Mouse (Mus musculus) stomach, embryonic 15.5 days (tissue): Measurements from ENCODE around the gene Gm11096. TPM values are rescaled to one million over a fixed set of nuclear protein-coding genes. Genes with fewer than 3 reads are reported as not detected.

ENCODE experiments used
- ATAC-seq: fragments of 200-750 bp; cut with Nextera tagmentation; 2 replicates; pipeline ENCODE4 v1.8.0; 2017; ENCODE audit warnings: low read depth, moderate number of reproducible peaks, moderate TSS enrichment; ENCODE audit not compliant: insufficient read depth, low FRiP score
- H3K27ac ChIP-seq: fragments of 300-500 bp; sonication (generic); 2 replicates; pipeline ENCODE4 v1.5.1; 2015; ENCODE audit warnings: mild to moderate bottlenecking, inconsistent platforms
- H3K27me3 ChIP-seq: fragments of 300-500 bp; sonication (generic); replicated peaks from 2 replicates; pipeline ENCODE4 v1.6.1; 2015; ENCODE audit warnings: inconsistent platforms
- H3K36me3 ChIP-seq: fragments of 300-500 bp; sonication (generic); 2 replicates; pipeline ENCODE4 v1.6.1; 2015; ENCODE audit warnings: inconsistent platforms
- H3K4me1 ChIP-seq: fragments of 300-500 bp; sonication (generic); 2 replicates; pipeline ENCODE4 v1.6.1; 2015; ENCODE audit warnings: inconsistent platforms
- H3K4me2 ChIP-seq: fragments of 300-500 bp; sonication (generic); 2 replicates; pipeline ENCODE4 v1.6.1; 2015; ENCODE audit warnings: mild to moderate bottlenecking, inconsistent platforms
- H3K4me3 ChIP-seq: fragments of 300-500 bp; sonication (generic); replicated peaks from 2 replicates; pipeline ENCODE4 v1.5.1; 2015; ENCODE audit warnings: inconsistent platforms
- H3K9ac ChIP-seq: fragments of 300-500 bp; sonication (generic); 2 replicates; pipeline ENCODE4 v1.6.1; 2015; ENCODE audit warnings: inconsistent platforms
- H3K9me3 ChIP-seq: fragments of 300-500 bp; sonication (generic); 2 replicates; pipeline ENCODE4 v1.6.1; 2016; ENCODE audit warnings: inconsistent platforms
- WGBS: fragments of 180-500 bp; shearing (Covaris S2); methylation state at CpG from one replicate; pipeline ENCODE4 v1.1.7; 2015; 5-methylcytosine and 5-hydroxymethylcytosine counted together
- polyA plus RNA-seq: library from polyadenylated mRNA; unstranded; fragments of >200 nt; fragmentation: Nextera tagmentation; extraction: Ambion mirVana; gene quantifications from 2 replicates; pipeline ENCODE4 v1.2.1, GENCODE M21; 2015

Gene Gm11096
- polyA plus RNA-seq, 1 experiment from 2014 or later, result not detected

DNA sequence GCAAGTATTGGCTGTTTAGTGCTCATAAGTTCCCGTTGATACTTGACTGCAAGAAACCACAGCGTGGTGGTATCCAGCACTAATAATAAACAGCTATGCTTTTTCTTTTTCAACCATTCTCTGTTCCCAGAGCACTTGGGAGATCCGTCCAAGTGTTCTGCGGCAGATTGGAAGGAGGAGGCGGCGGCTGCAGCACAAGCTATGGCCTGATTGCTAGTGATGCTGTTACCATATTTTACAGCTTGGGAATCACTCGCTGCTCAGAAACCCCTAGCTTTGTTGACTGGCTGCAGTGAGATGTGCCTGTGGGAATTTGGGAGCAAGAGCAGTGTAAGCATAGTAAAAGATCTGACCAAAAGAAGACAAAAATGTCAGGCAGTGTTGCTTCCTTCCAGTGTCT, 14.3 kb upstream of the Gm11096 start:
- ATAC-seq, result no peak
- Histone ChIP-seq H3K4me1 (no peaks in the 10 kb centered on the region), H3K27me3 (no peaks in the 10 kb centered on the region), H3K9ac (no peak overlapping the region), H3K9me3 (no peaks in the 10 kb centered on the region), H3K36me3 (no peaks in the 10 kb centered on the region), H3K4me2 (no peak overlapping the region), H3K4me3 (no peak overlapping the region), H3K27ac (no peak overlapping the region)
- WGBS, result 91% methylated on average over 7 of the region's 7 CpGs

DNA sequence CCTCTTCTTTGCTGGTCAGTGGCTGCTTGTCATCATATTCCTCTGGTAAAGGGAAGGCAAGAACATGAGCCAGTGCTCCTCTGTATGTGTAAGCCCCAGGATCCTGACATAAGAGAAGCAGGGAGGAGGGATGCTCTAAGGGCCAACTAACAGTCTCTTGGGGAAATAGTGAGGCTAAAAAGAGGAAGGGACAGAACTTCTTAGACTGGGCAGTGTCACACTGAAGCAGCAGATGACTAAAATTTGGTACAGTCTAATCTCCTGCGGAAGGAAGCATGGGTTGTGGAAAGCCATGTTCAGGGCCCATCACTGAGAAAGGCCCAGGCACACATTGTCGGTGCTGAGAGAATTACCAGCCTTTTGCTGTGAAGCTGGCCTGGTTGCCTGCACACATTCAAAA, 8.8 kb upstream of the Gm11096 start:
- WGBS, result 74% methylated on average over 2 of the region's 2 CpGs
- H3K4me3 ChIP-seq, result no peak overlapping the region
- H3K4me2 ChIP-seq, result no peak overlapping the region
- H3K9ac ChIP-seq, result no peak overlapping the region
- no peaks in the 10 kb centered on the region for H3K4me1 ChIP-seq
- no peaks in the 10 kb centered on the region for H3K36me3 ChIP-seq
- no peak for ATAC-seq
- no peaks in the 10 kb centered on the region for H3K27me3 ChIP-seq
- no peak overlapping the region for H3K27ac ChIP-seq
- no peaks in the 10 kb centered on the region for H3K9me3 ChIP-seq

- Histone ChIP-seq H3K9me3 (no peaks in the 10 kb centered on the region), H3K4me1 (no peaks in the 10 kb centered on the region), H3K27me3 (no peaks in the 10 kb centered on the region), H3K9ac (no peak overlapping the region), H3K36me3 (no peaks in the 10 kb centered on the region), H3K27ac (no peak overlapping the region), H3K4me3 (no peak overlapping the region), H3K4me2 (no peak overlapping the region)
- WGBS, result 36% methylated on average over 5 of the region's 5 CpGs
- no peak for ATAC-seq
Observed at GRCm38 (mm10) chr17:81433148-81433547, 8.4 kb upstream of the Gm11096 start.

GRCm38 (mm10) chr17:81455269-81455668, 13.7 kb downstream of the Gm11096 start:
- 78% methylated on average over 3 of the region's 3 CpGs for WGBS

GRCm38 (mm10) chr17:81455977-81456376, 14.4 kb downstream of the Gm11096 start:
- ATAC-seq, result no peak
- Histone ChIP-seq H3K27me3 (no peaks in the 10 kb centered on the region), H3K36me3 (no peaks in the 10 kb centered on the region), H3K9ac (no peak overlapping the region), H3K4me2 (no peak overlapping the region), H3K4me1 (no peaks in the 10 kb centered on the region), H3K9me3 (no peaks in the 10 kb centered on the region), H3K4me3 (no peak overlapping the region), H3K27ac (no peak overlapping the region)
- 71% methylated on average over 7 of the region's 7 CpGs for WGBS

More at GRCm38 (mm10) chr17:81455269-81455668, 13.7 kb downstream of the Gm11096 start:
- no peak overlapping the region for H3K4me2 ChIP-seq
- H3K4me3 ChIP-seq, result no peak overlapping the region
- no peak overlapping the region for H3K27ac ChIP-seq
- H3K4me1 ChIP-seq, result no peaks in the 10 kb centered on the region
- no peak overlapping the region for H3K9ac ChIP-seq
- no peak for ATAC-seq
- H3K27me3 ChIP-seq, result no peaks in the 10 kb centered on the region
- H3K36me3 ChIP-seq, result no peaks in the 10 kb centered on the region
- no peaks in the 10 kb centered on the region for H3K9me3 ChIP-seq

GRCm38 (mm10) chr17:81459379-81459778, 17.8 kb downstream of the Gm11096 start:
- Histone ChIP-seq H3K27me3 (no peaks in the 10 kb centered on the region), H3K36me3 (no peaks in the 10 kb centered on the region), H3K9ac (no peak overlapping the region), H3K4me3 (no peak overlapping the region), H3K4me2 (no peak overlapping the region), H3K27ac (no peak overlapping the region), H3K9me3 (no peaks in the 10 kb centered on the region), H3K4me1 (no peaks in the 10 kb centered on the region)
- 81% methylated on average over 3 of the region's 3 CpGs for WGBS
- no peak for ATAC-seq

- 43% methylated on average over 5 of the region's 5 CpGs for WGBS
- Histone ChIP-seq H3K9ac (no peak overlapping the region), H3K4me3 (no peak overlapping the region), H3K36me3 (no peaks in the 10 kb centered on the region), H3K4me2 (no peak overlapping the region), H3K27ac (peak overlapping the region; percentile 38; the same call in 1 of the 2 replicates), H3K4me1 (peaks cover 9% of the 10 kb centered on the region; the same call in 1 of the 2 replicates), H3K27me3 (no peaks in the 10 kb centered on the region), H3K9me3 (no peaks in the 10 kb centered on the region)
- ATAC-seq, result peak; percentile 56; the same call in 1 of the 2 replicates
Observed at GRCm38 (mm10) chr17:81468941-81469340, 27.4 kb downstream of the Gm11096 start.

- Histone ChIP-seq H3K9me3 (no peaks in the 10 kb centered on the region), H3K4me2 (no peak overlapping the region), H3K4me1 (peaks cover 9% of the 10 kb centered on the region; the same call in 1 of the 2 replicates), H3K27me3 (no peaks in the 10 kb centered on the region), H3K9ac (no peak overlapping the region), H3K4me3 (no peak overlapping the region), H3K36me3 (no peaks in the 10 kb centered on the region), H3K27ac (no peak overlapping the region)
- WGBS, result 76% methylated on average over 3 of the region's 3 CpGs
- ATAC-seq, result no peak
Observed at GRCm38 (mm10) chr17:81473363-81473762, 31.8 kb downstream of the Gm11096 start.

DNA sequence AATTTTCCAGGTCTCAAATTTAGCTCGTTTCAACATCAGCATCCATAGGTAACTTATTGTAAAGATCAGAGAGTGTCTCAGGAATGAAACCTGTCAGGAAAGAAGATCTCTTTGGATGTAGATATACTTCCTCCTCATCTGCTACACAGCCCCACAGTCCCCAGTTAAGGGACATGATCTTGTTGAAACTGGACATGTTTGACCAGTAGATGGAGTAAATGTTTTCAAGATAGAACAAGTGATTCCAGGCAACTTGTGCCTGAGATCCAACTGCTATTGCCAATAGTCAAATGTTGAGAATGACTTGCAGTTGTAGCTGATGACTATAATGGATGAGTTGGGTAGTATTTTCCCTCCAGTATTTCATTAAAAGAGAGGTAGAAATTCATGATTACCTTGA, 35.9 kb downstream of the Gm11096 start:
- Histone ChIP-seq H3K4me2 (no peak overlapping the region), H3K9me3 (no peaks in the 10 kb centered on the region), H3K27ac (no peak overlapping the region), H3K36me3 (no peaks in the 10 kb centered on the region), H3K27me3 (no peaks in the 10 kb centered on the region), H3K9ac (no peak overlapping the region), H3K4me3 (no peak overlapping the region), H3K4me1 (0 out of 2 replicates have a peak, but pooled peaks cover 5% of the 10 kb centered on the region)
- 73% methylated on average over 1 of the region's 1 CpGs for WGBS
- ATAC-seq, result no peak

DNA sequence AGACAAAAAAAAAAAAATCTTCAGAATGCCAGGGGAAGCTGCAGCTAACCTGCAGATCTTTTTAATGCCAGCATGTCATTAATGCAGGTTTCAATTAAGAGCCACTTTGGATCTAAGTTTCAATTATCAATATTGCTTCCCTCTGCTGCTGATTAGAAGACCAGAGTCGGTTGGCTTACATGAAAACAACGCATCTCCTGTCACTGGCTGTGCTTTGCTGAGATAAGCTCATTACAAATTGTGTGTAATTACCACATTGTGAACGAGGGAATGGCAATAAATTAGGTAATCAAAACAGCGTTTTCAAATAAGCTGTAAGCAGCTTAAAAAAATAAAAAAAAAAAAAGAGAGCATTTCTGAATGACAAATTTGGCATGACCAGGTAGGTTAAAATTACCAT, 38.2 kb downstream of the Gm11096 start:
- H3K36me3 ChIP-seq, result no peaks in the 10 kb centered on the region
- 61% methylated on average over 4 of the region's 4 CpGs for WGBS
- no peak for ATAC-seq
- H3K9me3 ChIP-seq, result no peaks in the 10 kb centered on the region
- no peaks in the 10 kb centered on the region for H3K27me3 ChIP-seq
- no peak overlapping the region for H3K4me2 ChIP-seq
- H3K4me1 ChIP-seq, result 0 out of 2 replicates have a peak, but pooled peaks cover 5% of the 10 kb centered on the region
- H3K27ac ChIP-seq, result no peak overlapping the region
- no peak overlapping the region for H3K4me3 ChIP-seq
- H3K9ac ChIP-seq, result no peak overlapping the region

DNA sequence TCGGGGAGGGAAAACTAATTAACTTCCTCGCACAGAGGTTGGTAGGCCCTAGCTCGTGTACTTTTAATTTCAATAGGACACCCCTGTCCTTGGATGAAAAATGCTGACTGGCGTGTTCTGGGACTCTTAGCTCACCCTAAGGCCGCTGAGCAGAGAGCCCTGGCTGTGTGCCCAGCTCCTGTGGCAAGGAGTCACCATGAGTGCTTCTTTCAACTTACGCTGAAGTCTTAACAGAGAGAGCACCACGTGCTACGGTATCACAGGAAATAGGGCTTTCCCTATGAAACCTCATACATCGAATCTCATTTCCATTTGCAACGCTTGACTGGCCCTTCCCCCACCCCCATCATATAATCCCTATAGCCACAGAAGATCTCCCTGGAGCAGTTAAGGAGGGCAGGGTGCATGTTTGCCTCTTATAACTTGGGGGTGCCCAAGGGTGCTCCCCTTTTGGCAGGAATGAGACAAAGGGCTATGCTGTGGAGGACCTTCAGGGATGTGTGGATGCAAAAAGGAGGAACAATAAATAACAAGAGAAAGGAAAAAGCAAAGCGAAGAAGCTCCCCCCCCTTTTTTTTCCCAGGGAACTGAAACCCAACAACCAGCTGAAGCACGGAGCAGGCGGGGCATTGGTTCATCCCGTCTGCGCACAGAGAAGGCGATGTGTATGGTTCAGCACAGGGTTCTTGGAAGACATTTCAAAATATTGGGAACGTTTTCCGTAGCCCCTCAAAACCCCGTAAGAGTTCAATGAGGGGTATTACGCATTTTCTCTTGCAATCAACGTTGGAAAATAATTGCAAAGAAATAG, 39.0 kb downstream of the Gm11096 start:
- Histone ChIP-seq H3K36me3 (no peaks in the 10 kb centered on the region), H3K4me3 (no peak overlapping the region), H3K4me2 (no peak overlapping the region), H3K9ac (no peak overlapping the region), H3K4me1 (0 out of 2 replicates have a peak, but pooled peaks cover 5% of the 10 kb centered on the region), H3K9me3 (no peaks in the 10 kb centered on the region), H3K27ac (no peak overlapping the region), H3K27me3 (no peaks in the 10 kb centered on the region)
- 69% methylated on average over 21 of the region's 21 CpGs for WGBS
- peak; percentile 39; the same call in 1 of the 2 replicates for ATAC-seq

- Histone ChIP-seq H3K9ac (no peak overlapping the region), H3K9me3 (no peaks in the 10 kb centered on the region), H3K36me3 (no peaks in the 10 kb centered on the region), H3K4me1 (0 out of 2 replicates have a peak, but pooled peaks cover 5% of the 10 kb centered on the region), H3K4me3 (no peak overlapping the region), H3K27me3 (no peaks in the 10 kb centered on the region), H3K4me2 (no peak overlapping the region), H3K27ac (no peak overlapping the region)
- 84% methylated on average over 11 of the region's 11 CpGs for WGBS
- ATAC-seq, result no peak
Observed at GRCm38 (mm10) chr17:81481843-81482490, 40.4 kb downstream of the Gm11096 start.
